Mouse (Mus musculus) bone marrow macrophage, adult 2 months (primary cell): Measurements from ENCODE around the gene Sult1a1.
"Not testable (repeated sequence)": the region's sequence is repeated elsewhere in the genome, so short reads cannot be mapped to it uniquely, and the experiment has no call there.

Source experiments
- CTCF ChIP-seq: IDR thresholded peaks from 2 replicates; pipeline ENCODE4 v1.5.1; 2012; ENCODE audit warnings: low read depth, mild to moderate bottlenecking, low read length, moderate library complexity
- POLR2A ChIP-seq: IDR thresholded peaks from 2 replicates; pipeline ENCODE4 v1.6.1; 2012; ENCODE audit warnings: mild to moderate bottlenecking, low read depth, low read length, borderline replicate concordance

DNA sequence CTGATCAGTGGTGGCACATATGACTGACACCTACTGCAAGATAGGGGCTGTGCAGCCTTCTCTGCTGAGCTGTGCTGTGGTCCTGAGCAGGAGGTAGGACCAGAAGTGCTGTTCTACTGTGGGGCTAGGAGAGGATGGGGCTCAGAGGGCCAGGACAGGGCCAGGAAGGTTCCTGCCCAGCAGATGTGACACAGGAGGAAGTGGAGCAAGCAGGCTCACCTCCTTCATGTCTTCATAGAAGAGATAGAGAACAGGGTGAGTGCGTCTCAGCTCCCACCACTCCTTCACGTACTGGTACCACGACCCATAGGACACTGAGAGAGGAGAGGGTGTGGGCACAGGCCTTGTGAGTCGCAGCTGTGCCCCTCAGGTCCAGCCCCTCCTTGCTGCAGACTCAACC, 11.9 kb upstream of the Sult1a1 start:
- not testable (repeated sequence) for TF ChIP-seq CTCF, POLR2A
